Mouse (Mus musculus) left cerebral cortex, adult 8-10 months (tissue): ENCODE results near the gene C1qtnf4. TPM values are rescaled to one million over a fixed set of nuclear protein-coding genes. Genes with fewer than 3 reads are reported as not detected.

Source experiments
- DNase-seq, 2 experiments: peaks; one replicate each; pipeline ENCODE4 v3.0.0; 2022; ENCODE audit warnings: low spot score in 2 of 2
- total RNA-seq, 4 experiments: library from RNA; stranded (reverse); gene quantifications; 2 replicates each; pipeline ENCODE4 v1.2.4; 2022

The C1qtnf4 gene
- 100 to 1,000 TPM; 243 to 258 (median 253) TPM for total RNA-seq

GRCm38 (mm10) chr2:90885218-90886041 is at the start of gene C1qtnf4:
Gene C1qtnf4 (plus strand): TSS chr2:90885860.
- peak in 1 of 2 experiments; percentile 45 for DNase-seq

GRCm38 (mm10) chr2:90838621-90839020 is 47.0 kb upstream of the C1qtnf4 start:
- DNase-seq: no peak

- no peak for DNase-seq
Observed at GRCm38 (mm10) chr2:90843666-90844065, 42.0 kb upstream of the C1qtnf4 start.

GRCm38 (mm10) chr2:90844262-90844661 is 41.4 kb upstream of the C1qtnf4 start:
- no peak for DNase-seq

GRCm38 (mm10) chr2:90845234-90845633 is 40.4 kb upstream of the C1qtnf4 start:
- no peak for DNase-seq

- DNase-seq: no peak
Observed at GRCm38 (mm10) chr2:90846171-90846570, 39.5 kb upstream of the C1qtnf4 start.

GRCm38 (mm10) chr2:90846597-90846954 is 39.1 kb upstream of the C1qtnf4 start:
- no peak for DNase-seq

- peak; percentile 95 to 98 for DNase-seq
Observed at GRCm38 (mm10) chr2:90846955-90847680, 38.5 kb upstream of the C1qtnf4 start, which contains the start of gene Mtch2. Gene Mtch2 (plus strand): TSS chr2:90847155.

- no peak for DNase-seq
Observed at GRCm38 (mm10) chr2:90847681-90848050, 38.0 kb upstream of the C1qtnf4 start.

GRCm38 (mm10) chr2:90848331-90848730 is 37.3 kb upstream of the C1qtnf4 start:
- no peak for DNase-seq

- DNase-seq: no peak
Observed at GRCm38 (mm10) chr2:90850401-90850800, 35.3 kb upstream of the C1qtnf4 start.

GRCm38 (mm10) chr2:90861486-90861885 is 24.2 kb upstream of the C1qtnf4 start:
- no peak for DNase-seq

GRCm38 (mm10) chr2:90864184-90864583 is 21.5 kb upstream of the C1qtnf4 start:
- no peak for DNase-seq

- peak; percentile 60 to 82 for DNase-seq
Observed at GRCm38 (mm10) chr2:90866524-90866923, 19.1 kb upstream of the C1qtnf4 start.

- peak in 1 of 2 experiments; percentile 80 for DNase-seq
Observed at GRCm38 (mm10) chr2:90870136-90870601, 15.5 kb upstream of the C1qtnf4 start.

- no peak for DNase-seq
Observed at GRCm38 (mm10) chr2:90871180-90871961, 14.3 kb upstream of the C1qtnf4 start.

GRCm38 (mm10) chr2:90874025-90874424 is 11.6 kb upstream of the C1qtnf4 start:
- DNase-seq: no peak

GRCm38 (mm10) chr2:90875239-90875638 is 10.4 kb upstream of the C1qtnf4 start:
- DNase-seq: no peak

GRCm38 (mm10) chr2:90877584-90878259 is 7.9 kb upstream of the C1qtnf4 start:
- no peak for DNase-seq

- no peak for DNase-seq
Observed at GRCm38 (mm10) chr2:90879419-90879818, 6.2 kb upstream of the C1qtnf4 start.

GRCm38 (mm10) chr2:90880144-90880785 is 5.4 kb upstream of the C1qtnf4 start:
- no peak for DNase-seq
